Mouse (Mus musculus) monocyte, adult 2 months (primary cell): Measurements from ENCODE around the gene Otos.

Experiments used
- DNase-seq, 2 experiments: peaks; one replicate each; pipeline ENCODE4 v3.0.0; 2022; ENCODE audit warnings: low spot score in 2 of 2, low read depth in 1 of 2

The Otos gene

DNA sequence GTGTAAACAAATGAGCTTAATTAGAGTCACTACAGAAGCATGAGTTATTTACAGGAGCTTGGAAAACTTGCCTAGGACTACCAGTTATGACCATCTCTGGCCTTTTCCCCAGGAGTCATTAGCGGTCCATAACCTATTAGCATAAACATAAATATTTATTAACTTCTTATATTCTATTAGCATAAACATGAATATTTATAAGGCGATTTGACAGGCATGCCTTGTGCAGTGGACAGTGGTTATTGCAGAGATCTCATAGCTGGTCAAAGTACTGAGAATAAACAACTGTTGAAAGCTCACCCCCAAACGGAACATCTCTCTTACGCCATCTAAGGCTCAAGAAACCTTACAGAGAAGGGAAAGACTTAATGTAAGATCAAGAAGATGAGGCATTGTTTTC is 35.5 kb downstream of the Otos start:
- no peak for DNase-seq

- DNase-seq: no peak
Measured at GRCm38 (mm10) chr1:92611008-92611407, 37.6 kb downstream of the Otos start.

DNA sequence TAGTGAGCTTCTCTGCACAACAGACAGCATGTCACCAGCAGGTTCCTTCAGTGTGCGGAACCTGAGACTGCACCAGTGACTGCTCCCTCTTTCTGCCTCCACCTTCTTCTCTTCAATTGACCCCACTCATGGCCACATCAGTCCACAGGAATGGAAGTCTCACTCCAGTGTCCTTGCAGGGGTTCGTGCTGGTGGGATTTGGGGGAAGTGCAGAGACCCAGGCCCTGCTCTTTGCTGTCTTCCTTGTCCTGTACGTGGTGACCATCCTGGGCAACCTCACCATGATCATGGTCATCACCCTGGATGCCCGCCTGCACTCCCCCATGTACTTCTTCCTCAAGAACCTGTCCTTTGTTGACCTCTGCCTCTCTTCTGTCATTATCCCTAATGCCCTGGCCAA is 40.9 kb downstream of the Otos start:
- no peak for DNase-seq

DNA sequence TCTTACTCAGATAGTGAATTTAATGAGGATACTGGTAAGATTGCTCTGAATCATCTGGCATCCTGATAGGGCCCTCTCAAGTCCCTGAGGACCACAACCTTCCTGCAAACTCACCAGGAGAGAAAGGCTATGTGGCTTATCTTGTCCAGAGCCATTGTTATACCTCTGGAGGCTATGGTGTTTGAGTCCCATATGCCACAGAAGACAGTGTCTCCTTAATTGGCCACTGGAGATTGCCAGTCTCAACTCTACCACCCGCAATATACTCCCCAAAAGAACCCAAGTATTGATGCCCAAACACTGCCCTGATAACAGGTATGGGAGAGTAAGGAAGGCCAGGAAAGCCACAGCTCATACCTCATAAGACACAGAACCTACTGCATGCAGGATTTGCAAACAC is 43.2 kb downstream of the Otos start, which contains the start of gene Olfr1410:
Gene Olfr1410, plus strand, starts transcription at position 301 of the 400 bp plus-strand sequence.
- no peak for DNase-seq

GRCm38 (mm10) chr1:92596019-92596418 is 52.6 kb downstream of the Otos start:
- no peak for DNase-seq
